ENCODE assay signal across 9 mouse cellular contexts in the genomic region with DNA sequence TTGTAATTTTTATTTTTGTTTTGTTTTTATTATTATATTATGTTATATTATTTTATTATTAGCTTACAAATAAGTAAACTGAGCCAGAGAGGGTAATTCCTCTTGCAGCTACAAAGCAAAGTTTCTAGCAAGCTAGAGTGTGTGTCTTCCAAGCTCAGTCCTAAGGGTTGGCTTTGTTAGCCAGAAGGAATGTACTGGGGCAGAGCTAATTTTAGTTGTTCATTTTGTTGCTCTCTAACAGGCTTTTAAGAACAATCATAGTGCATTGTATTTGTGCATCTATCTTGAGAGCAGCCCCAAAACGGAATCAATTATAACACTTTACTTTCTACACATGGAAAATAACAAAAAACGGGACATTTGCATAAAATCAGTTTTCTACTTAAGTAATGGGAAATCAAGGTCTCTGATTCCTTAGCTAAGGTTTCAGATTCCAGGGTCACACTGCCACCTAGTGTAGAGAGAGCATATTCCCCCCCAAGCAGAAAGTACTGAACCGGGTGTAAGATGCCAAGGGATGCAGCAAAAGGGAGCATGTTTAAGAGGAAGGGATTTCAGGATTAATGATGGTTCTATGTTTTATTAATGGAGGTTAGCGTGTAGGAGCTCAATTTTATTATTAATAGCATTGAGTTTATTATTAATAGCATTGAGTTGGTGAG. TPM values are rescaled to one million over a fixed set of nuclear protein-coding genes. Genes with fewer than 3 reads are reported as not detected.
DNase-seq lines count a peak whose midpoint lies in the region; ATAC-seq and TF ChIP-seq lines count a peak whose summit lies in the region.
"Had no signal": no experiment of that assay in that cellular context is flagged by ENCODE, and none has a peak within 500 bp of the region (broad histone marks: within the 10 kb centered on the region; RNA-seq: fewer than 3 reads in every experiment).

No protein-coding gene starts in this region.

- no peak overlapping the region for H3K9ac ChIP-seq in neural tube, embryonic 15.5 days (replicated peaks)

- peak; percentile 18 for DNase-seq in ovary, postnatal 14 days (ENCODE audit: low spot score)
- no peak for DNase-seq in ovary, postnatal 36 days (ENCODE audit: low spot score)
- peak; percentile 91 for DNase-seq in brain, embryonic 14.5 days (ENCODE audit: low read depth)
- DNase-seq in forebrain, embryonic 10.5 days (ENCODE audit: extremely low spot score, low spot score): peak; percentile 31
- DNase-seq in kidney, adult 18-20 months: peak; percentile 33
- DNase-seq in left cerebral cortex, postnatal 25 days (ENCODE audit: low spot score in 2 of 2): peak; percentile 69 to 76
- no peak for DNase-seq in ovary, adult 18-20 months (ENCODE audit: low spot score)

- no peaks in the 10 kb centered on the region for H3K36me3 ChIP-seq in forebrain, embryonic 10.5 days (replicated peaks)
- no peaks in the 10 kb centered on the region for H3K36me3 ChIP-seq in neural tube, embryonic 15.5 days

- no peaks in the 10 kb centered on the region for H3K9me3 ChIP-seq in forebrain, embryonic 10.5 days
- H3K9me3 ChIP-seq in neural tube, embryonic 15.5 days (replicated peaks): no peaks in the 10 kb centered on the region

- no peak overlapping the region for H3K4me3 ChIP-seq in forebrain, embryonic 10.5 days
- H3K4me3 ChIP-seq in neural tube, embryonic 15.5 days (replicated peaks): no peak overlapping the region
- H3K4me3 ChIP-seq: myocyte had no signal

- no peak overlapping the region for H3K27ac ChIP-seq in forebrain, embryonic 10.5 days
- no peak overlapping the region for H3K27ac ChIP-seq in neural tube, embryonic 15.5 days (replicated peaks)

- H3K4me1 ChIP-seq in forebrain, embryonic 10.5 days: 0 out of 2 replicates have a peak, but pooled peaks cover 3% of the 10 kb centered on the region
- H3K4me1 ChIP-seq in neural tube, embryonic 15.5 days: peaks cover 9% of the 10 kb centered on the region

- 4% methylated on average over 4 of the region's 4 CpGs for WGBS in forebrain, embryonic 10.5 days
- 5% methylated on average over 4 of the region's 4 CpGs for WGBS in neural tube, embryonic 15.5 days

- H3K27me3 ChIP-seq in forebrain, embryonic 10.5 days (ENCODE audit: poor library complexity, severe bottlenecking): no peaks in the 10 kb centered on the region
- no peaks in the 10 kb centered on the region for H3K27me3 ChIP-seq in neural tube, embryonic 15.5 days (replicated peaks)

- intact Hi-C loops in left cerebral cortex, postnatal 25 days (cut with DNase I): loop anchor here (2.0 to 10.0 kb wide), 4 partner anchors 35 to 467 kb away; no protein-coding TSS in a partner anchor

- H3K4me2 ChIP-seq in neural tube, embryonic 15.5 days: no peak overlapping the region

- TF ChIP-seq POLR2A in brain, embryonic 14.5 days (IDR thresholded peaks at IDR 0.05; ENCODE audit: borderline replicate concordance, extremely low read depth, insufficient read depth, insufficient read length, poor library complexity, severe bottlenecking): no peak

- TF ChIP-seq CTCF in brain, embryonic 14.5 days (IDR thresholded peaks at IDR 0.05; ENCODE audit: borderline replicate concordance, extremely low read depth, insufficient read depth, insufficient read length): peak; percentile 74; the same call in 1 of the 2 replicates

- ATAC-seq in neural tube, embryonic 15.5 days (ENCODE audit: low FRiP score): 0 out of 2 replicates have a peak, but pooled peaks have one; percentile 65

RNA-seq across cellular contexts. Expression of a gene that starts 6.1 kb away (rescaled TPM):
- polyA plus RNA-seq in brain, embryonic 14.5 days (2012; rRNA removed): 1.4 and 1.5 TPM in 2 replicates
- polyA plus RNA-seq in forebrain, embryonic 10.5 days (2016; fragmentation: Nextera tagmentation; extraction: Ambion mirVana): 20.3 and 32.1 TPM in 2 replicates
- under 1 TPM; 0.60 to 0.94 TPM for total RNA-seq in left cerebral cortex, postnatal 25 days (2021)
- 7.0 and 11.5 TPM in 2 replicates for polyA plus RNA-seq in neural tube, embryonic 15.5 days (2015; fragmentation: Nextera tagmentation; extraction: Ambion mirVana)
- polyA plus RNA-seq: myocyte had no signal

Comparison
In these comparisons a context has a peak if more than half of its experiments do, and no peak if none do; other contexts are left out.
1. DNase-seq: peak in ovary, postnatal 14 days (single experiment), brain, embryonic 14.5 days (single experiment), forebrain, embryonic 10.5 days (single experiment), kidney, adult 18-20 months (single experiment) and left cerebral cortex, postnatal 25 days (2 of 2); none in ovary, postnatal 36 days (single experiment) and ovary, adult 18-20 months (single experiment).